Mouse (Mus musculus) bone marrow, adult 2 months (tissue): ENCODE measurements around the gene Gabrr3. TPM values are rescaled to one million over a fixed set of nuclear protein-coding genes. Genes with fewer than 3 reads are reported as not detected.

ENCODE experiments used
- H3K27ac ChIP-seq: fragments of 200-500 bp; 2 replicates; pipeline ENCODE4 v1.5.1; 2012; ENCODE audit warnings: low read depth, mild to moderate bottlenecking, control low read depth, inconsistent platforms, low read length; ENCODE audit not compliant: control insufficient read depth, poor library complexity, insufficient read depth
- H3K4me1 ChIP-seq: fragments of 200-500 bp; 2 replicates; pipeline ENCODE4 v1.6.1; 2011; ENCODE audit warnings: low read length; ENCODE audit not compliant: control insufficient read depth, insufficient read depth
- H3K4me3 ChIP-seq: fragments of 200-500 bp; replicated peaks from 2 replicates; pipeline ENCODE3; 2011; ENCODE audit warnings: mild to moderate bottlenecking, low read depth, low read length, control low read depth; ENCODE audit not compliant: control insufficient read depth
- CTCF ChIP-seq: fragments of 200-500 bp; IDR thresholded peaks from 2 replicates; pipeline ENCODE4 v1.5.1; 2011; ENCODE audit warnings: low read length, control low read depth; ENCODE audit not compliant: control insufficient read depth, insufficient read depth
- POLR2A ChIP-seq: fragments of 200-500 bp; IDR thresholded peaks from 2 replicates; pipeline ENCODE4 v1.6.1; 2011; ENCODE audit warnings: low read depth, mild to moderate bottlenecking, control low read depth, low read length, borderline replicate concordance; ENCODE audit not compliant: control insufficient read depth
- WGBS: fragments of 180-500 bp; shearing (Covaris S2); methylation state at CpG from one replicate; pipeline ENCODE4 v1.1.7; 2018; 5-methylcytosine and 5-hydroxymethylcytosine counted together
- polyA plus RNA-seq: library from polyadenylated mRNA; stranded (reverse); fragments of >200 nt; gene quantifications from 2 replicates; pipeline ENCODE4 v1.2.4, GENCODE M21; 2011; ENCODE audit warnings: low replicate concordance; ENCODE audit not compliant: missing spikeins, insufficient read depth, insufficient read length

Gabrr3 gene
- not detected in 2 replicates for polyA plus RNA-seq

DNA sequence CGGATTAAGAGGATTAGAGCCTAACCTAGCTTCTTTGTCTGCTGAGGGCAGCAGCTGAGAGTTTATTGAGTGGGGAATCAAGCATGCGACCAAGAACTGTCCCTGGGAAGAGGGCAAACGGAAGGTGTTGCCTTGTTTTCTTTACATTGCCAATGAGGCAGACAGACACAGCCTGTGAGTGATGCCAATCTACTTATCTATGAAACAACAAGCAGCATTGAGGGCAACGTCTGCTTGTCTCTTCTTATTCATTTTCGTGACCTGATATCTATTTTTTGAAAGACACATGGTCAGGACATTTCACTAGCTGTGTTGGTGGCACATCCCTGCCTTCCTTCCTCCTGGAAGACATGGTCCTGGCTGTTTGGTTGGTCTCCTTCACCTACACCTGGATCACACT, at the start of gene Gabrr3:
Gene Gabrr3 (plus strand): TSS at position 301 of the 400 bp plus-strand sequence.
- 78% methylated on average over 5 of the region's 5 CpGs for WGBS
- TF ChIP-seq CTCF (no peak), POLR2A (no peak)
- Histone ChIP-seq H3K4me1 (no peaks in the 10 kb centered on the region), H3K4me3 (no peak within 1 kb of the TSS), H3K27ac (no peak within 1 kb of the TSS)

DNA sequence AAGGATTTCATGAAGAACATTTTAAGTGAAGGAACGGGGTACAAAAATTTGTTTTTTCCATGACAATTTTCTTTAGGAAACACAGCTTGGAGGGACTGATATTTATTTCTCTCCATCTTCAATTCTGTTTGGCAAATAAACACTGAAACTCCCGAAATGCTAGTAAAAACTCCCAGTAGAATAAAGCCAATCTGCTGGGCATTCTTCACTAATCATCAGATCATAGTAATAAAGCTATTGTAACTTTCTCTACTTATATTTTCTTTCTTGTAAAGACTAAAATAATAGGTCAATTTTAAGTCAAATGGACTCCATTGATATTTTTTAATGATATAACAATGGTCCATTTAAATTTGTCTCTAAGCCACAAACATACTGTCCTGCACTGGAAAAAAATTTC, 43.2 kb upstream of the Gabrr3 start, which contains the start of gene Olfr209:
Gene Olfr209 (minus strand): TSS at position 101 of the 400 bp plus-strand sequence.
- Histone ChIP-seq H3K27ac (no peak within 1 kb of the TSS), H3K4me1 (no peaks in the 10 kb centered on the region), H3K4me3 (no peak within 1 kb of the TSS)
- TF ChIP-seq POLR2A (no peak), CTCF (no peak)
- 71% methylated on average over 2 of the region's 2 CpGs for WGBS

GRCm38 (mm10) chr16:59393300-59393699, 13.8 kb upstream of the Gabrr3 start:
- no peak overlapping the region for H3K4me3 ChIP-seq
- WGBS, result 54% methylated on average over 3 of the region's 3 CpGs

DNA sequence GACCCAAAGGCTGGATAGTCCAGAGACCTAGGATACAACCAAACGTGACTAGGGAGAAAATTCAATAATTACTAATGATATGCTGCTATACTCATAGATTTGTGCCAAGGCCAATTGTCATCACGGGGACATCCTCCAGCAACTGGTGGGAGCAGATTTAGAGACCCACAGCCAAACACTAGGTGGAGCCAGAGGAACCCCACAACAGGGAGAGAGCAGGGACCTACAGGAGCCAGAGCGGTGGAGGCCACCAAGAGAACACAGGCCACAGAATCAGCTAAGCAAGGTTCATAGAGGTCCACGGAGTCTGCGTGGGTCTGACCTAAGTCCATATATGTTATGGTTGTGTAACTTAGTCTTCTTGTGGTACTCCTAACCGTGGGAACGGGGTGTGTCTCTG, 6.0 kb upstream of the Gabrr3 start:
- TF ChIP-seq POLR2A (no peak), CTCF (peak; percentile 31; the same call in 1 of the 2 replicates)
- 58% methylated on average over 7 of the region's 7 CpGs for WGBS
- Histone ChIP-seq H3K4me1 (no peaks in the 10 kb centered on the region), H3K4me3 (no peak overlapping the region), H3K27ac (no peak overlapping the region)

More at GRCm38 (mm10) chr16:59393300-59393699, 13.8 kb upstream of the Gabrr3 start:
- H3K27ac ChIP-seq, result no peak overlapping the region
- TF ChIP-seq CTCF (no peak), POLR2A (no peak)
- no peaks in the 10 kb centered on the region for H3K4me1 ChIP-seq

GRCm38 (mm10) chr16:59401985-59402384, 5.1 kb upstream of the Gabrr3 start:
- no peaks in the 10 kb centered on the region for H3K4me1 ChIP-seq
- H3K4me3 ChIP-seq, result no peak overlapping the region
- WGBS, result 80% methylated on average over 4 of the region's 4 CpGs
- TF ChIP-seq CTCF (no peak), POLR2A (no peak)
- no peak overlapping the region for H3K27ac ChIP-seq

GRCm38 (mm10) chr16:59403684-59404083, 3.4 kb upstream of the Gabrr3 start:
- 8% methylated on average over 4 of the region's 4 CpGs for WGBS
- no peak for TF ChIP-seq CTCF
- TF ChIP-seq POLR2A, result no peak

GRCm38 (mm10) chr16:59404798-59405197, 2.3 kb upstream of the Gabrr3 start:
- no peak overlapping the region for H3K4me3 ChIP-seq
- 54% methylated on average over 9 of the region's 9 CpGs for WGBS

More at GRCm38 (mm10) chr16:59403684-59404083, 3.4 kb upstream of the Gabrr3 start:
- Histone ChIP-seq H3K27ac (no peak overlapping the region), H3K4me1 (no peaks in the 10 kb centered on the region), H3K4me3 (no peak overlapping the region)

DNA sequence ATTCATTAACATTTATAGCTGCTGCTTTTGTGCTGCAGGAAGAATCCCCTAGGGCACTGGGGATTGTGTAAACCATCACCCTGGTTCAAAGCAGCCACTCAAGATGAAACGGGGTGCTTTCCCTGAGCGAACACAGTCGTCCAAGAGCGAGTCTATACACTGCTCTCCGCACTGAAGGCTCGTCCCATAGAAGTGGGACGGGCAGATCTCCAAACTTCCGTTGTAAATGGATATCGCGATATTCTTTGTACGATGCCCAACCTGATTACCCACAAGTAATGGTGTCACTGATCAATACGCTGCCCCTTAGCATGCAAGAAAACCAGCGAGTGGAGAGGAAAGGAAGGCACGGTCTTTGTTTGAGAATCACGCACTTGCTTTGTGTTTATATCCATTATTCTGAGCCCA, 2.2 kb downstream of the Gabrr3 start:
- H3K27ac ChIP-seq, result no peak overlapping the region
- TF ChIP-seq CTCF, result no peak
- H3K4me1 ChIP-seq, result no peaks in the 10 kb centered on the region
- H3K4me3 ChIP-seq, result no peak overlapping the region
- WGBS, result 83% methylated on average over 15 of the region's 15 CpGs

More at GRCm38 (mm10) chr16:59404798-59405197, 2.3 kb upstream of the Gabrr3 start:
- TF ChIP-seq CTCF (no peak), POLR2A (no peak)
- Histone ChIP-seq H3K27ac (no peak overlapping the region), H3K4me1 (no peaks in the 10 kb centered on the region)

GRCm38 (mm10) chr16:59409800-59410199, 2.7 kb downstream of the Gabrr3 start:
- TF ChIP-seq POLR2A (no peak), CTCF (no peak)
- WGBS, result 64% methylated on average over 2 of the region's 2 CpGs
- Histone ChIP-seq H3K4me1 (no peaks in the 10 kb centered on the region), H3K4me3 (no peak overlapping the region), H3K27ac (no peak overlapping the region)
